Mouse (Mus musculus): ENCODE measurements around the gene Aqp12. TPM values are rescaled to one million over a fixed set of nuclear protein-coding genes. Genes with fewer than 3 reads are reported as not detected.

The Aqp12 gene
- polyA plus RNA-seq, 1 experiment = not detected

DNA sequence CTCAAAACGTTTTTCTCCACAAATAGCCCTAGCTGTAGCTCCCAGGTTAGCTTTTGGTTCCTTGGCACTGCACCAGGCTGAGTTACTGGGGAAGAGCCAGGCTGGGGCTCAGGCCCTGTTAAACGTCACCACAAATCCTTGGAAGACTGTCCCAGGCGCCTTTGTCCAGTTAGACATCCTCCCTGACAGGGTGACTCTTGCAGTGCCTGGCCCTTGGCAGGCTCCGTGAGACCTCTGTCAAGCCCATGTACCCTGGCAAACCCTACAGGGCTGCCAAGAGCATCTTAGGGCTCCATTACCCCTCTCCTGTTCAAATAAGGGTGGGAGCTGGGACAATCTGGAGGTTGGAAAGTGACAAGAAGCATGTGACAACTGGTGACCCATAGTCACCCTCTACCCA lies 29.8 kb downstream of the Aqp12 start:
- no peak overlapping the region for H3K27ac ChIP-seq (ENCODE audit: insufficient read depth, low read depth, low read length)
- TF ChIP-seq POLR2A (IDR thresholded peaks at IDR 0.05; ENCODE audit: borderline replicate concordance, low read depth, low read length) = no peak
- TF ChIP-seq CTCF (IDR thresholded peaks at IDR 0.05; ENCODE audit: low read depth, low read length) = no peak
- H3K4me1 ChIP-seq (ENCODE audit: control insufficient read depth, insufficient read depth, low read length) = no peaks in the 10 kb centered on the region
- H3K4me3 ChIP-seq (ENCODE audit: insufficient read depth, low read length) = no peak overlapping the region

DNA sequence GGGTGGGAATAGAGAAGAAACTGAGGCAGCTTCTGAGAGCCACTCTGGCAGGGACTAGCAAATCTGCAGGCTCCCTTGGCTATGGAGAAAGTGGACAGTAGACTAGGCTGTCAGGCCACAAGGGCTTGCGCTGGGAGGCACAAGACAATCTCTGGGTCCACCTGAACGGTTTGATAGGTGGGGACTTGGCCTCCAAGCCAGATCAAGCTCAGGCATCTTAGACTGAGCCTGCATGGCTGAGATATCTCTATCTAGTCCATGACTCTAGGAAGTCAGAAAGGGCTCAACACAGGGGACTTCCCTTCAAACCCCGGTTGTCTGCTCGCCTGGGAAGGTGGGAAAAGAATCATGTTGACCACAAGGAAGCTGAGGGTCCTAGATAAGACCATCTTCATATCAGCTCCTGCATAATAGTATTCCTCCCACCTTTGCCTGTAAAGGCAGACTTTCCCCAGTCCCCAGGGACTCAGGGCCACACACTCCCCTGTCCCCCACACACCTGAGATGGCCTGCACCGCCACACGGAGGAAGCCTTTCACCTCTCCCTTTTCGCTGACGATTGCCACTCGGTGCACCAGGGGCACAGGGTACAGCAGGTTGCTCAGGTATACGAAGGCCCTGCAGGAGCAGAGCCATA lies 40.1 kb downstream of the Aqp12 start:
- H3K27ac ChIP-seq (ENCODE audit: insufficient read depth, low read depth, low read length) = no peak overlapping the region
- no peak overlapping the region for H3K4me3 ChIP-seq (ENCODE audit: insufficient read depth, low read length)
- no peaks in the 10 kb centered on the region for H3K4me1 ChIP-seq (ENCODE audit: control insufficient read depth, insufficient read depth, low read length)
- TF ChIP-seq POLR2A (IDR thresholded peaks at IDR 0.05; ENCODE audit: borderline replicate concordance, low read depth, low read length) (no peak), CTCF (IDR thresholded peaks at IDR 0.05; ENCODE audit: low read depth, low read length) (no peak)

DNA sequence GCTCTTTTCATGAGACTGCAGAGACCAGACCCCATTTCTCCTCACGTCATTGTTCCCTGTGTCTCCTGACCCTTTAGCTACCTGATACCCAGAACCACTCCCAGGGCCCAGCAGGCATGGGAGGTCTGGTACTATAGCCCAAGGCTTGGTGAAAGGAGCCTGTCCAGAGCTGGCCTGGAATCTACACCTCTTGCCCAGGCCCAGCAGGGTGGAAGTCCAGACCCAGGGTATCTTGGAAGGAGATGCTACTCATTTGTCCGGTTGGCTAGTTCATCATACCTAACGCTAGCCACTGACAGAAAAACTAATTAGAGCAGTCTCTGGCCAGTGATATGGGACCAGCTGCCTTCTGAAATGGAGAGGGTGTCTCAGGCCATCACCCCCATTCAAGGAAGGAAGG lies 43.9 kb downstream of the Aqp12 start:
- H3K4me3 ChIP-seq (ENCODE audit: insufficient read depth, low read length) = no peak overlapping the region
- H3K4me1 ChIP-seq (ENCODE audit: control insufficient read depth, insufficient read depth, low read length) = no peaks in the 10 kb centered on the region
- TF ChIP-seq CTCF (IDR thresholded peaks at IDR 0.05; ENCODE audit: low read depth, low read length) (no peak), POLR2A (IDR thresholded peaks at IDR 0.05; ENCODE audit: borderline replicate concordance, low read depth, low read length) (no peak)
- H3K27ac ChIP-seq (ENCODE audit: insufficient read depth, low read depth, low read length) = no peak overlapping the region

DNA sequence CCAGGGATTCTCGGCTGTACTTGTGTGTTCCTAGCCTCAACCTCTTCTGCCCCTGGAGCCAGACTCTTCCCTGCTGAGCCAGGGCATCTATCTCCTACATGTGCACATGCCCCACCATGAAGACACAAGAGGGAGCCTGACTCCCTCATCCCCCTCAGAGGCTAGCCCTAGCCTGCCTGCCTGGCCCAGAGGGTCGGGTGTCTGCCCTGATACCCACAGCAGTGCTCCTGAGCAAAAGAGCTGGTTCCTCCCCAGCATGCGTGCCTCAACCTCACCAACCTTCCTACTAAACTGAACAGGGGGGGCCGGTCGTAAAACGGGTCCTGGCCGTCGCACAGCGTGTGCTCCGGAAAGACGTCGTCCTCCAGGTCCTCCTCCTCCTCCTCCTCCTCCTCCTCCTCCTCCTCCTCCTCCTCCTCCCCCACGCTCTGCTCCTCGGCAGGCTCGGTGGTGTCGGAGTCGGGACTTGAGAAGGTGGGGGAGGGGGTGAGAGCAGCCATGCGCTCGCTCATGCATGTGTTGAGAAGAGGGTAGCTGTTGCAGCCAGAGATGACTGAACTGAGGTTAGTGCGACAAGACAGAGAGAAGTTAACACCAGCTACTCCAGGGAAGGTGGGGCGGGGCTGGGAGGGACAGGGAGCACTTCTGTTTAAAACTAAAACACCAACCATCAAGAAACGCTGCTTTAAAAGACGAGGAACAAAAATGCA lies 45.1 kb downstream of the Aqp12 start:
- H3K4me3 ChIP-seq (ENCODE audit: insufficient read depth, low read length) = no peak overlapping the region
- TF ChIP-seq POLR2A (IDR thresholded peaks at IDR 0.05; ENCODE audit: borderline replicate concordance, low read depth, low read length) (no peak), CTCF (IDR thresholded peaks at IDR 0.05; ENCODE audit: low read depth, low read length) (no peak)
- H3K4me1 ChIP-seq (ENCODE audit: control insufficient read depth, insufficient read depth, low read length) = no peaks in the 10 kb centered on the region
- no peak overlapping the region for H3K27ac ChIP-seq (ENCODE audit: insufficient read depth, low read depth, low read length)

Other genes with a start within 250 kb of the Aqp12 start
- gene Gpc1, start 174.7 kb upstream of the Aqp12 start, polyA plus RNA-seq (2012; ENCODE audit: insufficient read depth, insufficient read length, missing spikeins) = 3.6 and 4.2 TPM in 2 replicates
- gene Ankmy1, start 103.4 kb upstream of the Aqp12 start, polyA plus RNA-seq (2012; ENCODE audit: insufficient read depth, insufficient read length, missing spikeins) = not detected in 2 replicates
- gene Dusp28, start 99.4 kb upstream of the Aqp12 start, polyA plus RNA-seq (2012; ENCODE audit: insufficient read depth, insufficient read length, missing spikeins) = 5.8 and 6.8 TPM in 2 replicates
- 81.0 and 87.3 TPM in 2 replicates for gene Rnpepl1, start 95.6 kb upstream of the Aqp12 start, polyA plus RNA-seq (2012; ENCODE audit: insufficient read depth, insufficient read length, missing spikeins)
- 6.8 and 11.9 TPM in 2 replicates for gene Capn10, start 72.0 kb upstream of the Aqp12 start, polyA plus RNA-seq (2012; ENCODE audit: insufficient read depth, insufficient read length, missing spikeins)
- gene Gpr35, start 55.5 kb upstream of the Aqp12 start, polyA plus RNA-seq (2012; ENCODE audit: insufficient read depth, insufficient read length, missing spikeins) = 0.62 and 1.4 TPM in 2 replicates
- not detected in 2 replicates for gene Kif1a, start 95.6 kb downstream of the Aqp12 start, polyA plus RNA-seq (2012; ENCODE audit: insufficient read depth, insufficient read length, missing spikeins)
- gene Agxt, start 128.9 kb downstream of the Aqp12 start, polyA plus RNA-seq (2012; ENCODE audit: insufficient read depth, insufficient read length, missing spikeins) = not detected in 2 replicates
- not detected in 2 replicates for gene 2310007B03Rik, start 154.6 kb downstream of the Aqp12 start, polyA plus RNA-seq (2012; ENCODE audit: insufficient read depth, insufficient read length, missing spikeins)
- gene Crocc2, start 162.4 kb downstream of the Aqp12 start, polyA plus RNA-seq (2012; ENCODE audit: insufficient read depth, insufficient read length, missing spikeins) = not detected in 2 replicates
- gene Sned1, start 229.5 kb downstream of the Aqp12 start, polyA plus RNA-seq (2012; ENCODE audit: insufficient read depth, insufficient read length, missing spikeins) = 0.27 and 0.40 TPM in 2 replicates